Mouse (Mus musculus) macrophage (primary cell): ENCODE data around the gene Slmap. TPM values are rescaled to one million over a fixed set of nuclear protein-coding genes. Genes with fewer than 3 reads are reported as not detected.

Source experiments
- polyA plus RNA-seq: library from polyadenylated mRNA; stranded (reverse); fragments of 250-400 nt; gene quantifications from 3 replicates; pipeline ENCODE4 v1.2.4, GENCODE M21; 2018; ENCODE audit warnings: inconsistent platforms

The Slmap gene
- polyA plus RNA-seq, 1 experiment from 2014 or later, result 119 TPM

Other genes starting within 250 kb of the Slmap start
- 25.6 to 30.5 TPM (median 28.1 TPM) in 3 replicates for gene Dennd6a, start 38.9 kb upstream of the Slmap start, polyA plus RNA-seq
- gene Arf4, start 103.1 kb upstream of the Slmap start, polyA plus RNA-seq, result 146 to 281 TPM (median 200 TPM) in 3 replicates
- gene Pde12, start 135.0 kb upstream of the Slmap start, polyA plus RNA-seq, result 5.0 to 8.4 TPM (median 6.4 TPM) in 3 replicates
- 0.20 TPM in 1 of 3 replicates, not detected in the others for gene Dnah12, start 158.3 kb upstream of the Slmap start, polyA plus RNA-seq